Mouse (Mus musculus) urinary bladder, adult 2 months (tissue): Measurements from ENCODE around the gene Kazn. TPM values are rescaled to one million over a fixed set of nuclear protein-coding genes. Genes with fewer than 3 reads are reported as not detected.

Experiments used
- DNase-seq: peaks from one replicate; pipeline ENCODE4 v3.0.0; 2022; ENCODE audit warnings: low spot score
- polyA plus RNA-seq: library from polyadenylated mRNA; depleted of rRNA; stranded (reverse); fragments of >200 nt; gene quantifications from 2 replicates; pipeline ENCODE4 v1.2.3, GENCODE M21; 2012; rRNA removed

The Kazn gene
- 13.8 and 15.9 TPM in 2 replicates for polyA plus RNA-seq

DNA sequence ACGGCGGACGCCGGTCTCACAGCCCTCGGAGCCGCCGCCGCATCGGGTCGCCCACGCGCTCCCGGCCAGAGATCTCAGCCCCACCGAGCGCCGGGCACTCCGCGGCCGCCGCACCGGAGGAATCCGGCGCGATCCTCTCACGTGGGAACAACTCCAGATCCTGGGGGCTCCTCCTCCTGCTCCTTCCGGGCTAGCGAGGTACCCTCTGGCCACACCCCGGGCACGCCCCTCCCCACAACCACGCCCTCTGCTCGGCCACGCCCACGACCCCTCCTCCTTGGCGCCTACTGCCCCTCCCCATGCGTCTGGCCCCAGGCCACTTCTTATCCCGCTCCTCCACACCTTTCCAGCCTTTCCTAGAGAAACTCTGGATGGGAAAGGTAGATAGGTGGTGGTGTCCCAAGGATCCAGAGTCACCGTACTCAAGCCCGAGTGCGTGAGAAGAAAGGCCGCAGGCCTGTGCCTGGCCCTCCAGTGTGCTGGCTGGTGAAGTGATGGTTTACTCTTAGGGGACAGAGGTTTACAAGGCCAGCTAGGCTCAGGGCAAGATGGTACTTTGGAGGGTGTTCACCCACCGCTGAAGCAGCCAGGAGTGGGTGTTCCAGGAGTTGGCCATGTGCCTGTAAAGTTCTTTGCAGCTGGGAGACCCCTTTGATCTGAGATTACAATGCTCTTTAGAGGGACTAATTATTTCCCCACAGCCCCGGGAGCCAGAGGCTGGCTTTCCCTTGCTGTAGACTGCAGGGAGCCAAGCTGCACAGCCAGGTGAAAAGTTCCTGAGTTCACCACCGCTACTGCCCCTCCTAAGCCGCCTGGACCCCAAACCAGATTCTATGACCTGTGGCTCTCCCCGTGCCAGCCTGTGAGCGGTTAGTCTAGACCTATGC is at the start of gene Kazn:
Kazn (minus strand) TSS at position 162 of the 887 bp plus-strand sequence.
- DNase-seq = no peak

GRCm38 (mm10) chr4:142285471-142285870 is 46.3 kb upstream of the Kazn start:
- DNase-seq = no peak

- no peak for DNase-seq
Measured at GRCm38 (mm10) chr4:142283867-142284266, 44.7 kb upstream of the Kazn start.

GRCm38 (mm10) chr4:142278197-142278575 is 39.0 kb upstream of the Kazn start:
- no peak for DNase-seq

- no peak for DNase-seq
Measured at GRCm38 (mm10) chr4:142277481-142278196, 38.4 kb upstream of the Kazn start.

DNA sequence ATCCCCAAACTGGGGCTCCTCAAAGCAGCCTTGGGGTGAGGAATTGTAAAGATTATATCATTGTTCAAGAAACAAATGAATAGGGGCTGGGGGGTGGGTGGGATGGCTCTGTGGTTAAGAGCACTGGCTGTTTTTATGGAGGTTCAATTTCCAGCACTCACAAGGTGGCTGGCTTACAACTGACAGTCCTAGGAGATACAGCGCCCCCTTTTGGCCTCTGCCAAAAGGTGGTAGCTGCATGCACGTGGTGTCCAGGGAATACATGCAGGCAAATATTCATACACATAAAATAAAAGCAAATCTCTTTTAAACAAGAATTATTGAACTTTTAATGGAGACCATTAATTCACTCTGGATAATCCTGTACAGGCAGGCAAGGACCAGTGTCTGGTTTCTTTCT is 36.0 kb upstream of the Kazn start:
- DNase-seq = no peak

DNA sequence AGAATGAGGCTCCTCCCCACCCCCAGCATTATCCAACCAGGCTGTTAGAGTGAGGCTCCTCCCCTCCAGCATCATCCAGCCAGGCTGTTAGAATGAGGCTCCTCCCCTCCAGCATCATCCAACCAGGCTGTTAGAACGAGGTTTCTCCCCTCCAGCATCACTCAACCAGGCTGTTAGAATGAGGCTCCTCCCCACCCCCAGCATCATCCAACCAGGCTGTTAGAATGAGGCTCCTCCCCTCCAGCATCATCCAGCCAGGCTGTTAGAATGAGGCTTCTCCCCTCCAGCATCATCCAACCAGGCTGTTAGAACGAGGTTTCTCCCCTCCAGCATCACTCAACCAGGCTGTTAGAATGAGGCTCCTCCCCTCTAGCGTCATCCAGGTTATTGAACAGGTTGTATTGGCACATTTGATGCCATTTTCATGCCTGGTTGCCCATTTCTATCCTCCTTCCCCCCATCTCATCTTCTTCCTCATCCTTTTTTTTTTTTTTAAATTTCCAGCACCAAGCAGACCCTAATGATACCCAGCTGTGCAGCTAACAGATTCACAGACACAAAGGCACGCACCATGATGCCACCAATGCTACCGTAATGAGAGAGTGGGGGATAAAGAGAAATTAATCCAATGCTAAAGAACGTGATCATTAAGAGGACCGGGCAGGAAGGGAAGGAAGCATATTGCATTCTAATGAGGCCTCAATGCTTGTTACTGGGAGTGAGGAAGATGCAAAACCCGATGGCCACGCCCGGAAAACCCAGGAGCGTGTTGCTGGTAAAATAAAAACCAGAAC is 35.4 kb upstream of the Kazn start:
- no peak for DNase-seq

DNA sequence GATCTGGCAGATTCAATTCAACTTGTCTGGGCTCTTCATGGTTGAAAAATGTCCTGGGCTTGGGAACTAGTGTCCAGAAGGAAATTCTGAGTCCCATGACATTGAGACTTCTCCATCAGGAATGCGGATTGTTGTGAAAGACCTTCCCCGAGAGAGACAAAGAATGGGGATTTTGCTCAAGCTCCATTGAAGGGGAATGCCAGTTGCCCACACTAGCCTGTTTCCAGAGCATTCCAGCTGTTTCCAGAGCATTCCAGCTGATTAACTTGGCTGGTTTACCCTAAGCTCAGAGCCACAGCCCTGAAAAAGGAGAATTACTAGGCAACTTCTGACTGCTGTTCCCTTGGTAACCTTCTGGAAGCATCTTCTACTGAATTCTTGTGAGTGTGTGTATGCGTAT is 32.3 kb upstream of the Kazn start:
- no peak for DNase-seq

DNA sequence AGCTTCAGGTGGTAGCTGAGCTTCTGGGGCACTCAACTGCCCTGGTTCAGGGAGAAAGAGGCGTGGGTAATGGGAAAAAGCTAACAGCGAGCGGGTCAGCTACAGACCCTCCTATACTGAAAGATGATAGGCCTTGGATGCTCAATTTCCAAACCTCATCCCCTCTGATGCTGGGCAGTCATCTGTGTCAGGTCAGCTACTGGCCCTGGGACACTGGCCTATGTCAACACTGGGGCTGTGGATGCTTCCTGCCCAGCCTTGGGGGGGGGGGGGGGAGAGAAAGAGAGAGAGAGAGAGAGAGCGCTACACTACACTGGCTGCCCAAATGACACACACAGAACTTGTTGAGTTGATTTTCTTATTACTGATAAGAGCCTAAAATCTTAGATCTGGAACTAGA is 28.6 kb upstream of the Kazn start:
- DNase-seq = no peak

DNA sequence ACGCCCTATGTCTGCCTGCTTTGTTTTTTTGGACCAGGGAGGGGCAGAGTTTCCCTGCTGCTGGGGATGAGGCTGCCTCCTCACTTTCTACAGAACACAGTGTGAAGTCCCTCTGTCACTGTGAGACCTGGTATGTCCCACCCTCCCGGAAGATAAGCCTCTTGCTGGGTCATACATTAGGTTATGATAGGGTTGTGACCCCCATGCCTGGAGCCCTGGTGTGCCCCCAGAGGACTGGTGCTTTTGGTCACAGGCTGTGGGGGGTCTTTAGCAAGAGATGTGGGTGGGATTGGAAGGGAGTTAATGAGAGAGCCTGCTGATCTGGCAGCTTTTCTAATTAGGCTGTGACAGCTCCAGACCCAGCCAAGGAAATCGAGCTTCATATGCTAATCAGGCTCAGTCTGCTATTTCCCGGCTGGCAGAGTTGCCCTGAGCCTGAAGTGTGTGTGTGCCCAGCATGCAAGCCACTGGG is 28.2 kb upstream of the Kazn start:
- no peak for DNase-seq

DNA sequence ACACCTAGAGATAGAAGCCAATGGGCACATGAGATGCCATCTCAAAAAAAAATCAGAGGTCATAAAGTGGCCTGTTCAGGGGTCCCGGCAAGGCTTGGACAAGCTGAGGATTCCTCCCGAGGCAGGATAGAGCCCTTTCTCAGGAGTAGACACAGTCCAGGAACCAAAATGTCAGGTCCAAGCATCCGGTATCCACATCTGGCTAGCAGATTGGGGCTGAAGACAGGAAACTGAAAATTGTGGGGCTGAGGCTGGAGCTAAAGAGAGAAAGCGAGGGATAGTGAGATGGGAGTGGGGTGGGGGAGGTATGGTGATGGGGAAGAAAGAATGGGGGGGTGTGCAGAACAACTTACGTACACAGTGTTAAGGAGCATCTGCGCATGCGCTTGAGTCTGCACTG is 25.1 kb upstream of the Kazn start:
- no peak for DNase-seq

DNA sequence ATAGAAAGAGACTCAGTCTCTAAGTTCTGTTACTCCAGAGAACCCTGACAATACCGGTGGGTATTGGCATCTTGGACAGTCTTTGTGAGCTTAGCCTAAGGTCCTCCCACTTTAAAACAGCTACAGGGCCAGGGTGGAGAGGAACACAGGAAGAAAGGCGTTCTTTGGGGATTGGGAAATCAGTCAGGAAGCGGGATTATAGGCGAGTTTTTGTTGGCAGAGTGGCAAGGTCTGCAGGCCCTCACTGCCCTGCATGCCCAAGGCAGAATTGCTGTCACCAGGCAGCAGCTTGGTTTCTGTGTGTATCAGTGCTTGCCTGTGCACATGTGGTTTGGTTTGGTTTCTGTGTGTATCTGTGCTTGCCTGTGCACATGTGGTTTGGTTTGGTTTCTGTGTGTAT is 22.5 kb upstream of the Kazn start:
- no peak for DNase-seq

DNA sequence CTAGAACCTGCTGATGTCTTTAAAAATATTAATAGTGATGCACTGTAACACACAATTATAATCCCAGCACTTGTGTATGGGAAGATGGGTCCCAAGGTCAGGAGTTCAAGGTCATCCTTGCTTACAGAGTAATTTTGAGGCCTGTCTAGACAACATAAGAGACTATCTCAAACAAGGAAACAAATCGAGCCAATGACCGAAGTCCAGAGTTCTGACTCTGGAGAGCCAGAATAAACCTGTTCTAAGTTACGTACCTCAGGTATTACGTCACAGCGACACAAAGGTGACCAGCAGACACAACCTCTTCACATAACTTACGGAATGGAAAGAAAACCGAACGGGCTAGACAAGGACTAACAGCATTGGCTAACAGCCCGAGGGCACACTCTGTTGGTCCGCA is 19.5 kb upstream of the Kazn start:
- no peak for DNase-seq

- DNase-seq = no peak
Measured at GRCm38 (mm10) chr4:142254088-142254487, 14.9 kb upstream of the Kazn start.

DNA sequence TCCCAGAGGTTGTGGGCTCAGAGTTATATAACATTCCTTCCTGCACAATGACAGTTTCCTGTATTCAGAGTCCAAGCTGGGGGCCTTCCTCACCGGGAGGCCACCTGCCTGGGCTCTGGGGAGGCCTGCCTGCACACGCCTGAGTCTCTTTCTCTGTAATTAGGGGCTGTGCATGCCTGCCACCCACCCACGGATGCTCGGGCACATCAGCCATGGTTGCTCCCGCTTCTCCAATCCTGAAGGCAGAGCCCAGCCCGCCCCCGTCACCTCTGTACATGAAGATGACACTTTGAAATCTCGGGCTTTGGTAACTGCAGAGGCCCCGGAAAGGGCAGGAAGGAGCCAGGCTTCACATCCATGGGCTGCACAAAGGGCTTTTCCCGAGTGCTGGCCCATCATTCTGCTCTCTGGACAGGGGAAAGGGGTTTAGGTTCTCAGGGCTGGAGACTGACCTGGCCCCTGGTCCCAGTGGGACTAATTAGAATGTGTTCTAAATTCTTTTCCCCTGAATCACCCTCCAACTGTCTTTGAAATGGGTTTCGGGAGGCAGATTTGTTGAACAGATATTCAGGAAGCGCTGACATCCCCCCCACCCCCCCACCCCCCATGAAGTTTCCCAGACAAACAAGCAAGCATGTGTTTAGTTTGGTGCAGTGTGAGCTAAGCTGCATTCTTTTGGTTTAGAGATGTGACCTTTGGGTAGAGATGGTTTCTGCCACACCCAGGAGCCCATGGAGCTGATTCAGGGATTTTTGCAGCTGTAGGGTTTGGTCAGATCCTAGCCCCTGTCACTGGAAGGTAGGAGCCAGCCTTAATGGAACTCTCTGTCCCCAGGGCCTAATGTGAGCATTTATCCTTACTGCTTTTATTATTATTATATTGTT is 12.5 kb upstream of the Kazn start:
- no peak for DNase-seq

GRCm38 (mm10) chr4:142250054-142250453 is 10.9 kb upstream of the Kazn start:
- DNase-seq = no peak

DNA sequence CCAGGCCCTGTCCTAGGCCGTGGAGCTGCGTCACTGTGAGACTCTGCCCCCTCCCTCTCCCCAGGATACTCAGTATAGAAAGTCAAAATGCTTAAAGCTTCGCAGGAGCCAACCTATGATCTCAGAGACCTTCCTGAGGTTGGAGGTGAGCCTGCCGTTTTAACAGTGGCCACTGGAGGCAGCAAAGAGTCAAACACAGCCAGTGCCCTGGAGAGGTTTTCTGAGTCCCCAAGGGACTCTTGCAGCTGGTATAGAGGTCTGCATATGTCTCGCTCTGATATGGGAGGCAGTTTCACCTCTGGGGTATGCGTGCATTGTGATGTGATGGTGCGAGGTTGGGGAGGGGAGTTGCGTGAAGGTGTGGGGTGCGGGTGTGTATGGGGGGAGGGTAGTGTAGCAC is 10.2 kb upstream of the Kazn start:
- DNase-seq = no peak

GRCm38 (mm10) chr4:142248426-142248825 is 9.2 kb upstream of the Kazn start:
- peak; percentile 61 for DNase-seq

GRCm38 (mm10) chr4:142246698-142247097 is 7.5 kb upstream of the Kazn start:
- DNase-seq = no peak

DNA sequence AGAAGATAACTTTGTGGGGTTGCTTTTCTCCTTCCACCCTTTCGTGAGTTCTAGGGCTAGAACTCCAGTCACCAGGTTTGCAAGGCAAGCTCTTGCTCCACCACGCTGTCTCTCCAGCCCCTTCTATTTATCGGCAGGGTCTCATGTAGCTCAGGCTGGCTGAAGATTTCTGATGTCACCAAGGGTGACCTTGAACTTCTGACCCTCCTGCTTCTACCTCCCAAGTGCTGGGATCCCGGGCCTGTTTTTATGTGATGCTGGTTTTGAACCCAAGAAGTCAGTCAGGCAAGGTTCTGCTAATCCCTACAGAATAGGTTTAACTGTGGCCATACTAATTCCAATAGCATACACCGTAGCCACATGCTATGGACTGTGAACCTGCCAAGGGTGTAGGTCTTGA is 5.4 kb upstream of the Kazn start:
- no peak for DNase-seq

GRCm38 (mm10) chr4:142242750-142243383 is 3.7 kb upstream of the Kazn start:
- DNase-seq = no peak
